Mouse (Mus musculus) liver, embryonic 18 days (tissue): ENCODE measurements around the gene Olfr873. TPM values are rescaled to one million over a fixed set of nuclear protein-coding genes. Genes with fewer than 3 reads are reported as not detected.

ENCODE experiments used
- polyA plus RNA-seq: library from polyadenylated mRNA; depleted of rRNA; stranded (reverse); fragments of >200 nt; gene quantifications from 2 replicates; pipeline ENCODE4 v1.2.3, GENCODE M21; 2012; rRNA removed

Gene Olfr873
- polyA plus RNA-seq = not detected in 2 replicates

DNA sequence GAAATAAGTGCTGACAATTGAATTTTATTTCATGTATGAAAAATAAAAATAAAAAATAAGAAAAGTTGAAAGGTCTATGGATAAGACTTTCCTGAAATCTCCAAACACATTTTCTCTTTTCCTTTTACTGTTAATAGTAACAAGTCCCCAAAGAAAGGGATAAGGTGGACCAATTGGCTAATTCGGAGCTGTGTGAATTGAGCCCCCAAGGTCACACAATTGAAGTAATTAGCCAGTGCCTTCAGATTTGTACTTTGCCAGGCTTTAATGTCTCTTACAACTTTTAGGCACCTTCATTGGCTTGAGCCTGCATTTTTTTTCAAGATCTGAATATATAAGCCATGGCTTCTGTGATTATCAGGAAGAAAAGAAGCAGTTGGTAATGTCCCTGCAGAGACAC, at the start of gene Olfr873:
Gene Olfr873 (plus strand): TSS at position 301 of the 400 bp plus-strand sequence.

DNA sequence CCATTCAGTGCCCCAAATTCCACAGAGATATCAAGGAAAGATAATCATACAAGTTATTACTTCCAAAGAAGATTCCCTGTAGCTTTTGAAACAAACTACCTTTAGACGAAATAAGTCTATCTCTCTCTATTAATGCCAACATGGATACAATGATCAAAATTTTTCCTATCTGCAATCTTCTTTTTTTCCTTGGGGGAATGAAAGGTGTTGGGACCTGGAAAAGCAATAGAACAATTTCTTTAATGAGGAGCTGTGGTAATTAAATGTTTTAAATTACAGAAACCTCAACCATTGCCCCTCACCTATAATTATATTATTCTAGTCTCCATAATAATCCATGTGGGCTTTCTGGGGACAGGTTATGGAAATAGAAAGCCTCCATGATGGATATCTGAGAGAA, 16.3 kb upstream of the Olfr873 start, which contains the start of gene Olfr39:
Gene Olfr39 (plus strand): TSS at position 301 of the 400 bp plus-strand sequence.

DNA sequence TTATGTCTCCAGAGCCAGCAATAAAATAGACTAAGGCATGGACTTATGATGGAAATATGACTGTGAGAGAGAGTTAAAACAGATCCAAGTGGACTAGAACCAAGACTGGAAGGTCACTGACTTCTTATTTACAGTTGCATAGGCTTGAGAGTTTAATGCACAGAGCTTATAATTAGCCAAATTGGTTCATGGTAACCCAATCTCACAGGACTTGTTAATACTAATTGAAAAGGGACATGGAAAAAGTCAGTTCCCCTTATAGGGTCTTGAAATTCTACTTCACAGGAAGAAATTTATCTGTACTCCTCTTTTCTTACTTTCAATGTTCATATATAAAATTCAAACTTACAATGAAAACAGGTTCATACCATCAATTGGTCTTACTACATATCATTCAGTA, 37.7 kb downstream of the Olfr873 start, which contains the start of gene Olfr18:
Gene Olfr18 (minus strand): TSS at position 101 of the 400 bp plus-strand sequence.

Other genes starting within 250 kb of the Olfr873 start
- gene Olfr867, start 241.0 kb upstream of the Olfr873 start, polyA plus RNA-seq = not detected in 2 replicates
- gene Olfr868, start 199.9 kb upstream of the Olfr873 start, polyA plus RNA-seq = not detected in 2 replicates
- not detected in 2 replicates for gene Olfr869, start 169.5 kb upstream of the Olfr873 start, polyA plus RNA-seq
- gene Olfr870, start 124.5 kb upstream of the Olfr873 start, polyA plus RNA-seq = not detected in 2 replicates
- not detected in 2 replicates for gene Olfr871, start 86.3 kb upstream of the Olfr873 start, polyA plus RNA-seq
- gene Olfr872, start 61.4 kb upstream of the Olfr873 start, polyA plus RNA-seq = not detected in 2 replicates
- not detected in 2 replicates for gene Olfr39, start 16.2 kb upstream of the Olfr873 start, polyA plus RNA-seq
- not detected in 2 replicates for gene Olfr18, start 37.6 kb downstream of the Olfr873 start, polyA plus RNA-seq
- 4.4 and 4.8 TPM in 2 replicates for gene Zfp560, start 86.6 kb downstream of the Olfr873 start, polyA plus RNA-seq
- 1.7 and 1.8 TPM in 2 replicates for gene Zfp26, start 161.6 kb downstream of the Olfr873 start, polyA plus RNA-seq
- gene Zfp426, start 194.2 kb downstream of the Olfr873 start, polyA plus RNA-seq = 3.8 and 4.0 TPM in 2 replicates
- 4.6 and 4.7 TPM in 2 replicates for gene Zfp266, start 222.9 kb downstream of the Olfr873 start, polyA plus RNA-seq